Mouse (Mus musculus): Measurements from ENCODE around the gene Galnt2.

GRCm38 (mm10) chr8:124373753-124374152, 142.6 kb downstream of the Galnt2 start:
- TF ChIP-seq POLR2A (IDR thresholded peaks at IDR 0.05; ENCODE audit: borderline replicate concordance, control insufficient read depth, low read depth, low read length) (no peak), CTCF (IDR thresholded peaks at IDR 0.05; ENCODE audit: control insufficient read depth, insufficient read depth, low read length) (no peak)

Data from bone marrow, adult 2 months (tissue).